Mouse (Mus musculus) left cerebral cortex, adult 9 months (tissue): ENCODE measurements around the gene Ctnnal1.
"Not testable (repeated sequence)": the region's sequence is repeated elsewhere in the genome, so short reads cannot be mapped to it uniquely, and the experiment has no call there.

Experiments used
- DNase-seq, 2 experiments: peaks; one replicate each; pipeline ENCODE4 v3.0.0; 2022; ENCODE audit warnings: low spot score in 2 of 2

Ctnnal1 gene

DNA sequence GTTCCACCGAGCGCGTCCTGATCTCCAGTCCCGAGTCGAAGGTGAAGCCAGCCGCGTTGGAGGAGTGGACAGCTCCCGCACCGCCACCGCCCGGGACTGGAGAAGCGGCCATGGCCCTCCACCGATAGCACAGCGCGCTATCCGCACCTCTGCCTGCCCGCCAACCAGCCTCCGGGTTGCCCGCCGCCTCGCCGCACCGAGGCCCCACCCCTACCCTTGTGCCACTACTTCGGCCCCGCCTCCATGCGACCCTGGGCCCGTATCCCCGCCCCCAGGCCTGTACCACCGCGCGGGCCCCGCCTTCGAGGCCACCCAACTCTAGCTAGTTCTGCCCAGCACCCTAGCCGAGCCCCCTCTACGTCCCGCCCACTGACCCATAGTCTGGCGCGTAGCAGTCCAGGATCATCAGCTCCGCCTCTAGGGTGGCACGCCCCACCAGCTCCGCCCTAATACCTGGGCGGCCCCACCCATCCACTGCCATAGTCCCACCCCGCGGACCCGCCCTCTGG, at the start of gene Ctnnal1:
Gene Ctnnal1 (minus strand): TSS at position 186 of the 509 bp plus-strand sequence.
- peak; percentile 77 to 87 for DNase-seq

- no peak for DNase-seq
Measured at GRCm38 (mm10) chr4:56914761-56915160, 49.8 kb upstream of the Ctnnal1 start.

DNA sequence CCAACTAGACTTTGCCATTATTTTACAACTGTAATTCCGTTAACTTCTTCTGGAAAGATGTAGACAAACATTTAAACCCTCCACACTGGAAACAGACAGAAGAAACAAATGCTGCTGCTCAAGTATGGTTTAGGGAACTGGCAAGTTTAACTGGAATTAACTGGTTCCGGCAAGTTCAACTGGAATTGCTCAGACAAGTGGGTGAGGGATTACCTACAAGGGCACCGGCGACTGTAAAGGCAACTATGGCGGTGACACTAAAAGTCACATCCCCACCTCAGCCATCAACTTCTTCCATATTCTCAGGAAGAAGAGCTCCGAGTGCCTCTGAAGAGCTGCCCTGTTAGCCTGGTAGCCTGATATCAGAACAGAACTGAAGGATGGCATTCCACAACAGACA, 49.4 kb upstream of the Ctnnal1 start:
- no peak for DNase-seq

GRCm38 (mm10) chr4:56912382-56913001, 47.5 kb upstream of the Ctnnal1 start:
- no peak for DNase-seq

DNA sequence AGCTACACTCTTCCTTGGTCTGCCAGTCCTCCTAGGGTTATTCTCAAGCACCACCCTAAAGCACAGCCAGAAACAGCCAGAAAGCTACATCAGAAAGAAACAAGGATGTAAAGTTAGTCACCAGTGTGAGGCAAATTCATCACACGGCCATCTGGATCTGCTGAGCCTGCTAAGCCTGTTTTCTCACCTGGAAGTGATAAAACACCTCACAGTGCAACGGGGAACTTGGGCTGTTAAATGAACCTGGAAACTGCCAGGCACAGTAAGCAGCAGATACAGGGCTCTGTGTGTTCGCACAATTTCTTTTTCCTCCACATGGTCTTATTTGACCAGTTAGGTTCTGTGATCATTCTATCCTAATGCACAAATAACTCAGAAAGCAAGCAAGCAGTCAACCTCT, 44.6 kb upstream of the Ctnnal1 start:
- DNase-seq = peak in 1 of 2 experiments; percentile 24

GRCm38 (mm10) chr4:56907671-56908070, 42.7 kb upstream of the Ctnnal1 start:
- DNase-seq = no peak

DNA sequence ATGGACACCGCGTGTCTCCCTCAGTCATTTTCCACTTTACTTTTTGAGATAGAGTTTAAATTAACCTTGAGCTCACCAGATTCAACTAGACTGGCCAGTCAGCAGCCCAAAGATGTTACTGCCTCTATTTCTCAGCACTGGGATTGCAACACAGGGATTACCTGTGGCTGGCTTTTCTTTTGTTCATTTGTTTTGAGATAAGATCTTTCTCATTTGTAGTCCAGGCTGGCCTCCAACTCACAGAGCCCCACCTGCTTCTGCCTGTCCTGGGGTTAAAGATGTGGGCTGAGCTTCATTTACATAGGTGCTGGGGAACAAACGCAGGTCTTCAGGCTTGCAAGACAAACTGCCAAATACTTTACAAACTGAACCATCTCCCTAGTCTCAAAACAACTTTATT, 41.9 kb upstream of the Ctnnal1 start:
- DNase-seq = no peak

GRCm38 (mm10) chr4:56905507-56905906, 40.5 kb upstream of the Ctnnal1 start:
- no peak for DNase-seq

- DNase-seq = no peak
Measured at GRCm38 (mm10) chr4:56901671-56902070, 36.7 kb upstream of the Ctnnal1 start.

DNA sequence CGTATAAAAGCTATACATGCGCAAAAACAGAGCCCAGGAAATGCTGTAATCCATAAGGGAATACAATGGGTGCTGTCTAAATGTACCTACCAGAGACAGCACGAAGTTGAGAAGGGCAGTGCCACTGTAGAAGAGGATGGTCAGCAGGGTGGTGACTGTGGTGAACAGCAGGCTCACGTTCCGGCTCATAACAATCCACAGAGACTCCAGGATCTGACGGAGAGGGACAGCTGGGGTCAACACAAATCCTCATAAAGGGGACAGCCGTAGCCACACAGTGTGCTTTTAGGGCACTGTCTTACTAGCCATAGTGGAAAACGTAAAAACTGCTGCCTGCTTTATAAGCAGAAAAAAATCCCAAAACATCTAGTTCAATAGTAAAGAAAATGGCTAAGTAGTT, 34.2 kb upstream of the Ctnnal1 start:
- DNase-seq = no peak

- DNase-seq = no peak
Measured at GRCm38 (mm10) chr4:56897511-56897910, 32.5 kb upstream of the Ctnnal1 start.

GRCm38 (mm10) chr4:56894196-56894595, 29.2 kb upstream of the Ctnnal1 start:
- DNase-seq = no peak

DNA sequence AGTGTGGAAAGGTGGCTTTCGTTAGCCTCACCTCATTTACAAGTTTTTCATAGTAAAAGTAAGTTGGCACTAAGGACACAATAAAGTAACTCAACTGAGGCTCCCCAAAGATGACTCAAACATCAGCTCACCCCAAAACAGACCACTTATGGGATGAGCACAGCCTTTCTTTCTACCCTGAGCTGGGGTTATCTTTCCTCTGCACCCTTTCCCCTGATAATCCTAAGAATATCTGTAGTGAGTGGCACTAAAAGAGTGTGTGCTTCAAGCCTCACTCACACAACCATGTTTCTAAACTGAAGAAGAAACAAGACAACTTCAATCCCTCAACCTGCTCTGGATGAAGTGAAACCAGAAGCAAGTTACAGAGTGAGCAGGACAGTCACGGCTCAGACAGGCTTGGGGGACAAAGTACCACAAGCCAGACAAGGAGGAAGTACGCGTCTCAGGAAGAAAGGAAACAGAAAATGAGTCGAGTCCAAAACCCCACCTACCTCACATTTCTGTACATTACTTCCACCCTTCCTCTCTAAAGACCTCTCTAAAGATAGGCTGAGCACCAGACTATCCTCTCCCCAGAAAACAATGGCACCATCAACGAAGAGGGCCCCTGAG, 27.6 kb upstream of the Ctnnal1 start:
- DNase-seq = no peak

DNA sequence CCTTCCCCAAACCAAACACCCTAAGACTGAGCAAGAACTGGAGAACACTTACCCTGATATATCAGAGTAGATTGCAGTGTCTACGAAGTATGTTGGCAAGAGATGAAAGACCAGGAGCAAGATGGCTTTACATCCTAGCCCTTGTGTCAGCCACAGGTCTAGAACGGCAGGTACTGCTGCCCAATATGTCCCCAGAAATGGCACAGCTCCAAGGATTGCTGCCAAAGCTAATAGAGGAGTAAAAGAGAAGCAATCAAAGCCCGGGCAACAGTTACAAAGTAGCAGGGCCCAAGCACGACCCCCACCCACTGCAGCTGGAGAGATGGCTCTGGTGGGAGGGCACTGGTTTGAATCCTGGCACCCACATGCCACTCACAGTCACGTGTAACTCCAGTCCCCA, 23.5 kb upstream of the Ctnnal1 start:
- no peak for DNase-seq

DNA sequence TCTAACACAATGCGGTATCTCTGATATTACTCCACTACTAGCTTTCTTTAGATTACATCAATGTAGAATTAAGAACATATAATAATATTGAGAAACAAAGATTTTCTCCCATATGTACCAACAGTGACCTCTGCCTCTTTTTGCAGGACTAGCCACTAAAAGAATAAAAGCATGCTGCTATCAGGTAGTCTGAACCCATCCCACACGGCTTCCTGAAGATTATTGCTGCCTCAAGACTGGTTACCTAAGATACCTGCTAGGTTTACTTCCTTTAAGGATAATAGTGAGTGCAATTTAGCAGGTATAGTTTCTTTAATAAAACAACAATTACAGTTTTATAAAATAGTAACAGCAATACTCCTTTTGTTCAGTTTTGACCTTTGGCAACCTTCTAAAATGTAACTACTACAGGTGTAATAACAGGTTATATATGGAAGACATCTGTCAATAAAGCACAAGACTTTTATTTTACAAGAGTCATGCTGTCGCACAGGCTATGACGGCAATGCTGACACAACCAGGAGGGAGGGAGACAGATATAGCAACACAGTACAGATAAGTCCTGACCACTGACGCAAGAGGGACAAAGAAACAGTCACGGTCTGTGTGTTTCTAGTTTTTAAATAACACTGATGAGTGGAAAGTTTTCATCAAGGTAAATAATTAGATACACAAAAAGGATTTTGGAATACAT, 21.4 kb upstream of the Ctnnal1 start:
- DNase-seq = no peak

DNA sequence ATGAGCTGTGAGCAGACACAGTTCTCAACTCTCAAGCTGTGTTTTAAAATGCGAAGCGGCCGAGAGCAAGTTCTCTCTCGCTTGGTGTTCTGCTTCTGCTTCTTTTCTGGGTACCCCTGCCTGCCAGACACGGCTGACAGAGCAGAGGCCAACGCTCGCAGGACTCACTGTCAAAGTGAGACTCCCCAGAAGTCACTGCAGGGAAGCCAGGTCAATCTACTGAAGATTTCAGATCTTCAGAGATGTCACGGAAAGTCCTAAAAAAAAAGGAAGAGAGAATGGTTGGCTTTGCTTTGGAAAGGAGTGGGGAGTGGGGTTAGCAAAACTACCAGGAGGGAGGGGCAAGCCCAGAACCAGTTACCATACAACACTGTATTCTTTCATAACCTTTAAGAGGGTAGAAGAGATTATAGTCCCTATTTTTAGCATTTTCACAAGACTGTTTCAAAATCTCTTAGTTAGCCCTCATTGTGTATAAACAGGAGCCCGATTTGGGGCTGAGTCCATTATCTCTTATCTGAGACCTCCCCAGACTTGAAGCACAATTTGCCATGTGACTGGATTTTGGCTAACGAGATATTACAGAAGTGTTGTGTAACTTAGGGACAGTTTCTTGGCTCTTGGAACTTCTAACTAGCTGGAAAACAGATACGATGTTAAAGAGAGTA, 15.2 kb upstream of the Ctnnal1 start:
- no peak for DNase-seq

- no peak for DNase-seq
Measured at GRCm38 (mm10) chr4:56878971-56879370, 14.0 kb upstream of the Ctnnal1 start.

GRCm38 (mm10) chr4:56870541-56870940, 5.6 kb upstream of the Ctnnal1 start:
- DNase-seq = not testable (repeated sequence)

DNA sequence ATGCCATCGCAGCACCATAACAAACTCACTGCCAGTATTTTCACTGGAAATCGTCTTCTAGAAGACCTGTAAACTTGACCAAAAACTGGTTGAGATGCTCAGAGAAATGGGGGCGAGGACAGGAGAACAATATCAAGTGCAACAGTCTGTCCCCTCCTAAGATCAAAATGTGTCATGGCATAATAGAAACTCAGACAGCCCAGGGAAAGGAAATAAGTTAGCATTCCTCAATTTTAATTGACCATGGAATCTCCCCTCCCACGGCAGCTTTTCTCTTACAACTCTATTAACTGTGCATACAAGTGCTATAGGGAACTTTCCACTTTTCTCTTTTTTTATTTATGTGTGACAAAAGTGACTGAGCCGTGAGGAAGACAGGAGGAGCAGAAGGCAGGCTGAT, 2.8 kb upstream of the Ctnnal1 start:
- no peak for DNase-seq

DNA sequence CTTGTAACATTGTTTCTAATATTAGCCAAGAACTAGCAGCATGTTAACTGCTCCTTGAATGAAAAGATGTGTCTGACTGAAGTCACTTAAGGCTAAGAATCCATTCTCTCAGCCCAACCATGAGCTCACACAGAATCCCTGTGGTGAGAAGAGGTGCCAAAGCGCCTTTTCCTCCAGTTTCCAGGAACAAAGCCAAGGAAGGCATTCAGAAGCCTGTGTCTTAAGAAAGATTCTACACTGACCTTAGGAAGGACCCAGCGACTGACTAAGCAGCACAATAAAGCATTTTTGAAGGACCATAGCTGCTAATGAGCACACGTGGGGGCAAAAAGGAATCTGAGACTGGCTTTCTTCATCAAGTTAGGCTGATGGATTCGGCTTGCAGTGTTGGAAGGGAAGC, 983 bp upstream of the Ctnnal1 start:
- DNase-seq = peak in 1 of 2 experiments; percentile 39

GRCm38 (mm10) chr4:56864417-56865001, 479 bp downstream of the Ctnnal1 start:
- DNase-seq = peak in 1 of 2 experiments; percentile 57

GRCm38 (mm10) chr4:56864016-56864415, 972 bp downstream of the Ctnnal1 start:
- peak; percentile 59 to 67 for DNase-seq
